Mouse (Mus musculus) spleen, adult 12 weeks (tissue): ENCODE results near the gene Slbp.

Source experiments
- DNase-seq: peaks from one replicate; pipeline ENCODE4 v3.0.0; 2022; ENCODE audit warnings: low spot score

Gene Slbp

GRCm38 (mm10) chr5:33681044-33681443 lies 28.7 kb upstream of the Slbp start:
- no peak for DNase-seq

- DNase-seq: no peak
Observed at GRCm38 (mm10) chr5:33678244-33678643, 25.9 kb upstream of the Slbp start.

DNA sequence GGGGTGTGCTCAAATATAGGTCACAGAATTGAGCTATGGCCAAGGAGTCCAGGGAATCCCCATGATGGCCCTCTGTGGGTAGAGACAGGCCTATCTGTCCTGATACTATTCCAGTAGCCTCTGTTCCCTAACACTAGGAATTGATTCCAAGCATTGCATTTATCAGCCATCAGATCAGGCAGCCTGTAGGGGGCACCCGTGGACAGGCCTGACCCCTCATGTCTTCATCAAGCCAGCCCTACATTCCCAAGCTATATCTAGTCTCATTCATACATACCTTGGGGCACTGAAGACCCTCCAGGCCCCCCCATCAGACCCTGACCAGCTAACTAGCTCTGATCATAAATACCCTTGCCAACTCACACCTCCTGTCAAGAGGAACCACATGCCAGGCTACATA lies 23.6 kb upstream of the Slbp start:
- DNase-seq: no peak

- DNase-seq: no peak
Observed at GRCm38 (mm10) chr5:33674439-33674838, 22.1 kb upstream of the Slbp start.

GRCm38 (mm10) chr5:33671659-33672058 lies 19.3 kb upstream of the Slbp start:
- no peak for DNase-seq

DNA sequence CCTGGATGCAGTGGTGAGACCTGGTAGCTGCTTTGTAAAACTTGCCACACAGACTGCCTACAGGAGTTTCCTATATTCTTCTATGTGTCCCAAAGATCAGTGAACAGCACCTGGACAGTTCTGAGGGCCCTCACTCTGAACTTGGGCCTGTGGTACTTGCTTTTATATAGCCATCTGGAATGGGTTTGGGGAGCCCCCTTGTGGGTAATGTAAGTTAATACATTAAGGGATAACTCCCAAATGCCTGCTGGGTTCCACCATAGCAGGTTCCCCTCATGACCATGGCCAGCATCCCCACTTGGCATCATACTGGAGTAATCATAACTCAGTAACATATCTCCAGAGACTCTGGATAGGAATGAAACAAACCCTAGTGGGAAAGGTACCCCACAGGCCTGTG lies 15.8 kb upstream of the Slbp start:
- DNase-seq: no peak

DNA sequence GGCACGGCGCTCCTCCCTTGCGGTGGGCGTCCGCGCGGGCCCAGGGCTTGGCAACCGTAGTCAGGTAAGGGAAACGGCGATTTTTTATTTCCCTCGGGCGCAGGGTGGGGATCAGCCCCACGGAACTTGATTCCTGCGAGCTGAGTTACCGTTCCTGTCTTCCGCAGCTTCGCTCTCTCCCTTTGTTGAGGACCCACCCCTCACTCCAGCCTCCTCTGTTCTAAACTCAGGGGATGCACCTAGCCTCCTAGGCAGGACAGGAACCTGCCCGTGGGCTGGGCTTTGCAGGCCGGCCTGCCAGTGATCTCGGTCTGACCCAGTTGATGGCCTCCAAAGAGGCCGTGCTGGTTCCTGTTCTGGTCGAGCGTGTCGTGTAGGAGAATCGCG lies 6.3 kb upstream of the Slbp start:
- DNase-seq: no peak

DNA sequence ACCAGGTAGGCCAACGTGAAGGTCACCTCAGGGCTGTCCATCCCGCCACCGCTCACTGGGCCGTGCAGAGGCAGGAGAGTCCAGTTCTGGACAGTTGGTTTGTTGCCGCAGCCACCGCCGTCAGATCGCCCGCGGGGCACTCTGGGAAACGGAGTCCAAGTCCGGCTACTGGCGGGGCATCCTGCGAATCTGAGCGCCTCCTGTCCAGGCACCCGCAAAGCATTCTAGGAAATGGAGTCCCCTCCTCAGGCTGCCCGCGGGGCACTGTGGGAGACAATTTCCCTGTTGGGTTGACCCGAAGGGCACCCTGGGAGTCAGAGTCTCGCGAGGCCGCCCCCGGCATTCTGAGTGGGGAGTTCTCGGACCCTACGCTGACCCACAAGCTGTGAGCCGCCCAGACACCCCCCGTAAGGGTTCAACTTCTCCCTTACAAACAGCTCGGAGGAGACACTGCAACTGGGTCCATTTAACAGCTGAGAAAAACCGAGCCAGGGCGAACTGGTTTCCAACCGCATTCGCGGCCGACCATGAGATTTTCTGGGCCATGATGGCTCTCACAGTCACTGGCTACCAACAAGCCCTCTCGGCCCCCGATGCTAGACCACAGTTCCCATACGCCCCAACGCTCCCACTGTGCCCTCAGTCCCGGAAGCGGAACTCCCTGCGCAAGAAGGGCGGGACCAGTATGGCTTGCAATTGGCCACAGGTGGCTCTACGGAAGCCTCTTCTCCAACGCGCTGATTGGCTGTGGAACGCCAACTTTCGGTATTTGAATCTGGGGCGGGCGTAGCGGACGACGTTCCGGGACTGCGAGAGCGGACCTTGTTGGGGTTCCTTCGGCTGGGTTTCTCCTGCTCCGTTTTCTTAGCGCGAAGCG lies 5.7 kb upstream of the Slbp start, which contains the start of the genes Tacc3 and Tmem129:
Gene Tacc3 (plus strand): TSS at position 342 of the 877 bp plus-strand sequence.
Gene Tmem129 (minus strand): TSS at position 630 of the 877 bp plus-strand sequence.
- DNase-seq: peak; percentile 92

- DNase-seq: no peak
Observed at GRCm38 (mm10) chr5:33657251-33657786, 4.9 kb upstream of the Slbp start.

GRCm38 (mm10) chr5:33656739-33657138 lies 4.4 kb upstream of the Slbp start:
- DNase-seq: no peak

DNA sequence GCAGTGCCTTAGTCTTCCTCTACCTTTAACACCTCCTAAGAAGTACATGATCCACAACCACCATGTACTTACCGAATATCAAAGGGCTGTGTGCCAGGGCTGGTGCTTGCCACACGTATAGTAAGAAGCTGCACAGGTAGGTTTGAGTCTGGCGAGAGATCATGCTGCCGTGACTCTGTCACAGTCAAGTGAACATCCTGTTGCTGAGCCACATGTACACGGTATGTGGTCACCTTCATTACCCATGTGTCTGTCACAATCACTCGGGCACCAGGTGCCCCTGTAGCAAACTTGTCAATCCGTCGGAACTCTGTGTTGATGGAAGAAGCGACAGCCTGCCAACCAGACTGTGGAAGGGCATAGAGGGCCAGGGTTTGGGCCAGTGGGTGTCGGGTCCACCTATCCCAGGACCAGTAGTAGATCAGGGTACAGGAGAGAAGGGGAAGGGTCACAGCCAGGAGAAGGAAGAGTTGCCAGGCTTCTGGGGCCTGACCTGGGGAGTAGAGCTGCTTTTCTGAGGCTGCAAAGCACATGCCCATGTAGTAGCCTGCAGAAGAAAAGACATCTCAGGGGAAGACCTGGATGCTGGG lies 3.0 kb upstream of the Slbp start:
- no peak for DNase-seq

GRCm38 (mm10) chr5:33654424-33654823 lies 2.0 kb upstream of the Slbp start:
- DNase-seq: no peak

- DNase-seq: no peak
Observed at GRCm38 (mm10) chr5:33652783-33653173, 404 bp upstream of the Slbp start.

DNA sequence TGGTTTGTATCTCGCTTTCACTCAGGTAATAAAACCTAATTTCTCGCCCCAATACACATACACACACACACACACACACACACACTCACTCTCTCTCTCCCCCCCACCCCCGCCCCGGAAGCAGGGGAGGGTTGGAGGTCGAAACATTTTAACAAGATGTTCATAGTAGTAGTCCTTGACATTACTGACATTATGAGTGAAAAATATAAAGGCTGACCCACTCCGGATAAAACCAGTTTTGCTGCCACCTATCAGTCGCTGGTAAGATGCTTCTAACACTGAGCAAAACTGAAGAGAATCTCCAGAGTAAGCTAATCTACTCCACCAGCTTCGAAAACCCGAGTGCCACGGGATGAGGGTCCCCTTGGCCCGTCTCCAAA lies 843 bp downstream of the Slbp start:
- DNase-seq: no peak

GRCm38 (mm10) chr5:33651017-33651416 lies 1.4 kb downstream of the Slbp start:
- no peak for DNase-seq

DNA sequence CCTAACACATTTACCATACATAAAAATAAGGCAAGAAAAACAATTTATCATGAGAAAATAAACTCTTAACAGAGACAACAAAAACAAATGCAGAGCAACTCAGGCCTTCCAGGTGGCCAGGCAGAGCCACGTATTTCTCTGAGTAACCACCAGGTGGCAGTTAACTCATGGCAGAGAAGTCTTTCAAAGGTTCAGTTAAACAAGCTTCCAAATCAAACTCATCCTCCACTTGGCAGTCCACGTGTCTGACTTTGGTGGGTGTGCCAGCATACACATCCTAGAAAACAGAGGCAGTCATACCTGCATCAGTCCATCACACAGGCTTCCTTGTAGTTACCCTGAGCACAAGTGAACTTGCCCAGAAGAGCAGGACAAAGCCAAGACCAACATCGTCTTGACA lies 11.7 kb downstream of the Slbp start:
- DNase-seq: peak; percentile 26

DNA sequence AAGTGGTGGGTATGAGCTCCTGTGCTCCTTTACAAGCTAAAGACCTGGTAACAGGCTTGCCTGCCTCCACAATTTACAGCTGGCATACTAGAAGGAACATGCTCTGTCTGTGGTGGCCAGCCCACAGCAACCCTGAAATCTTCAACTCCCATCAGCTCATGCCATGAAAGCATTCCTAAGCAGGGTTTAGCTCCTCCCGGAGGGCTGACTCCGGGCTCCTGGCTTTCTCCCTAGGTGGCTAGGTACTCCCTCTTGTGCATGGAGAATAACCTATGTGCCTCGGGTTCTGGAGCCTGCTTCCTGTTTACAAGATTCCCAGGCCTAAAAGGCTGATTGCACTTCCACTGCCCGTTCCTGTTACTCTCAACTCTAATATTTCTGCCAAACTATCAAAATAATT lies 13.5 kb downstream of the Slbp start:
- DNase-seq: no peak

GRCm38 (mm10) chr5:33637606-33638350 lies 14.6 kb downstream of the Slbp start:
- no peak for DNase-seq

DNA sequence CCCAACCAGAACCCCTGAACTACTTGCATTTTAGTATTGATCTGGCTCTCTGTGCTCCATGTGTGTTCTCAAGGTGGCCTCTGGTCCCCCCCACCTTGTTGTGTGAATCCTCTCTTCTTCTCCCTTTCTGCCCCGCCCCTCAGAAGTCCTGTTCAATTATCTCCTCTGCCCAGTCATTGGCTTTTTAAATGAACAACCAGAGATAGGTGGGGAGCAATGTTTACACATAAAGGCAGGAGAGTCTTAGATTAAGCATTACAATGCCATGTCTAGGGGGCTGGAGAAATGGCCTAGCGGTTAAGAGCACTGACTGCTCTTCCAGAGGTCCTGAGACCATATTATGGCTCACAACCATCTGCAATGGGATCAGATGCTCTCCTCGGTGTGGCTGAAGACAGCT lies 17.0 kb downstream of the Slbp start:
- DNase-seq: no peak

- no peak for DNase-seq
Observed at GRCm38 (mm10) chr5:33632526-33632925, 19.8 kb downstream of the Slbp start.

GRCm38 (mm10) chr5:33630615-33631014 lies 21.8 kb downstream of the Slbp start:
- DNase-seq: peak; percentile 12

DNA sequence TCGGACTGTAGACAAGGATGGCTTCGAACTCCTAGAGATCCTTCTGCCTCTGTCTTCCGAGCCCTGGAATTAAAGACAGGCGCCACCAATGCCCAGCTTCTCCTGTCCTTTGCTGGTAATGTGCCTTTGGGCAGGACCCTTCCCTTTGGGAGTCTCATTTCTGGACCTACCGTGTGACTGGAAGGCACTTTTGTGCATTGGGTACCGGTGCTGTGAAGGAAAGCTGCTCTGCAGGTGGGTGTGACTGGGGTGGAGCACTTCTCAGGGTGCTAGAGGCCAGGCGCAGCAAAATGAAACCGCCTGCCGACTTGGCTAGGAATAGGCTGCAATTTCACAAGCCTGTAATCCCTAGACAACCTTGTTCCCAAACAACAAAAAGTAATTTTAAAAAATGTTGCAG lies 22.3 kb downstream of the Slbp start:
- DNase-seq: no peak
